ENCODE assay signal across 44 mouse cellular contexts in genomic region chr6:122579086-122579485, GRCm38 (mm10). TPM values are rescaled to one million over a fixed set of nuclear protein-coding genes. Genes with fewer than 3 reads are reported as not detected.
"Had no signal": no experiment of that assay in that cellular context is flagged by ENCODE, and none has a peak within 500 bp of the region (broad histone marks: within the 10 kb centered on the region; RNA-seq: fewer than 3 reads in every experiment).

No protein-coding gene starts in this region.

- DNase-seq: left cerebral cortex, postnatal 4 days; liver; liver, embryonic 13.5 days; liver, postnatal 0 days; lung, adult 18-20 months; lung, adult 2 months; lung, embryonic 14.5 days; lung, postnatal 10 days; lung, postnatal 14 days; lung, postnatal 36 days; lung, postnatal 4 days; midbrain, embryonic 14.5 days had no signal

RNA-seq across cellular contexts. Expression of gene Aicda, which starts 25.5 kb away (rescaled TPM):
- total RNA-seq: left cerebral cortex, postnatal 10 days; left cerebral cortex, postnatal 14 days; left cerebral cortex, postnatal 25 days; left cerebral cortex, postnatal 36 days; liver, adult 2 months; megakaryocyte progenitor cell, adult 5-6 weeks; megakaryocyte, adult 5-6 weeks; megakaryocyte-erythroid progenitor cell, adult 5-6 weeks; monocyte, adult 5-6 weeks had no signal
- polyA plus RNA-seq: limb, embryonic 10.5 days; liver, adult 2 months; liver, embryonic 12.5 days; liver, embryonic 13.5 days; liver, embryonic 14.5 days; liver, embryonic 15.5 days; liver, embryonic 16.5 days; liver, postnatal 0 days; lung, adult 2 months; lung, embryonic 14.5 days; lung, embryonic 15.5 days; lung, embryonic 16.5 days; midbrain, embryonic 10.5 days; midbrain, embryonic 11.5 days; midbrain, embryonic 12.5 days; myocyte; neural tube, embryonic 11.5 days had no signal

RNA-seq across cellular contexts. Expression of gene Gdf3, which starts 30.8 kb away (rescaled TPM):
- total RNA-seq: left cerebral cortex, postnatal 10 days; left cerebral cortex, postnatal 14 days; left cerebral cortex, postnatal 25 days; left cerebral cortex, postnatal 36 days; left cerebral cortex, postnatal 4 days; liver, adult 2 months; midbrain, postnatal 0 days had no signal
- polyA plus RNA-seq: limb, embryonic 10.5 days; limb, embryonic 12.5 days; lung, adult 2 months; lung, embryonic 14.5 days; lung, embryonic 15.5 days; lung, postnatal 0 days; midbrain, embryonic 12.5 days; midbrain, embryonic 15.5 days; midbrain, postnatal 0 days; myocyte; neural tube, embryonic 12.5 days had no signal

RNA-seq across cellular contexts. Expression of gene Dppa3, which starts 47.1 kb away (rescaled TPM):
- total RNA-seq: left cerebral cortex, postnatal 10 days; left cerebral cortex, postnatal 14 days; left cerebral cortex, postnatal 25 days; left cerebral cortex, postnatal 36 days; left cerebral cortex, postnatal 4 days; liver, adult 2 months; megakaryocyte progenitor cell, adult 5-6 weeks; megakaryocyte, adult 5-6 weeks; megakaryocyte-erythroid progenitor cell, adult 5-6 weeks; midbrain, postnatal 0 days; monocyte, adult 5-6 weeks had no signal
- polyA plus RNA-seq: limb, embryonic 10.5 days; limb, embryonic 11.5 days; limb, embryonic 12.5 days; limb, embryonic 13.5 days; limb, embryonic 15.5 days; liver, adult 2 months; liver, embryonic 11.5 days; liver, embryonic 12.5 days; liver, embryonic 13.5 days; liver, embryonic 14.5 days; liver, embryonic 15.5 days; liver, embryonic 16.5 days; lung, adult 2 months; lung, embryonic 14.5 days; lung, embryonic 15.5 days; lung, postnatal 0 days; midbrain, embryonic 10.5 days; midbrain, embryonic 11.5 days; midbrain, embryonic 12.5 days; midbrain, embryonic 13.5 days; midbrain, embryonic 14.5 days; midbrain, embryonic 15.5 days; midbrain, embryonic 16.5 days; midbrain, postnatal 0 days; myocyte; neural tube, embryonic 11.5 days; neural tube, embryonic 12.5 days had no signal
